Mouse (Mus musculus) stomach, postnatal 0 days (tissue): ENCODE data around the gene Ptgdr2.

Source experiments
- CTCF ChIP-seq: IDR thresholded peaks from 2 replicates; pipeline ENCODE4 v1.5.1; 2016; ENCODE audit warnings: antibody characterized with exemption, low read depth, mild to moderate bottlenecking, moderate library complexity
- EP300 ChIP-seq: optimal IDR thresholded peaks from 2 replicates; pipeline ENCODE3; 2016; ENCODE audit warnings: antibody characterized with exemption

- TF ChIP-seq CTCF, result no peak
- TF ChIP-seq EP300, result no peak
These were observed 38.2 kb downstream of the Ptgdr2 start for GRCm38 (mm10) chr19:10975187-10975586.
